Mouse (Mus musculus): ENCODE data around the gene Sypl2. TPM values are rescaled to one million over a fixed set of nuclear protein-coding genes. Genes with fewer than 3 reads are reported as not detected.

The Sypl2 gene
- polyA plus RNA-seq, 1 experiment from 2014 or later = 0.05 TPM

GRCm38 (mm10) chr3:108187111-108187795, 39.2 kb downstream of the Sypl2 start:
- WGBS = 48% methylated on average over 20 of the region's 20 CpGs
- Histone ChIP-seq H3K27ac (ENCODE audit: low read depth, low read length) (no peak overlapping the region), H3K36me3 (ENCODE audit: control insufficient read depth, insufficient read depth, low read length) (no peaks in the 10 kb centered on the region), H3K4me1 (replicated peaks; ENCODE audit: control insufficient read depth, insufficient read depth, low read length) (0 out of 2 replicates have a peak, but pooled peaks cover 3% of the 10 kb centered on the region), H3K9me3 (ENCODE audit: control insufficient read depth, low read length) (no peaks in the 10 kb centered on the region), H3K9ac (ENCODE audit: low read depth, low read length) (no peak overlapping the region), H3K4me3 (ENCODE audit: low read depth, low read length) (no peak overlapping the region), H3K4me2 (peak overlapping the region; percentile 94), H3K27me3 (replicated peaks; ENCODE audit: control insufficient read depth, insufficient read depth, low read length) (peaks cover 21% of the 10 kb centered on the region)
- DNase-seq (ENCODE audit: low spot score) = no peak
- ATAC-seq (replicated peaks; ENCODE audit: low FRiP score) = no peak

- ATAC-seq (replicated peaks; ENCODE audit: low FRiP score) = peak; percentile 62
- Histone ChIP-seq H3K4me2 (peak within 1 kb of the TSS; percentile 94), H3K4me1 (replicated peaks; ENCODE audit: control insufficient read depth, insufficient read depth, low read length) (0 out of 2 replicates have a peak, but pooled peaks cover 2% of the 10 kb centered on the region), H3K36me3 (ENCODE audit: control insufficient read depth, insufficient read depth, low read length) (no peaks in the 10 kb centered on the region), H3K27ac (ENCODE audit: low read depth, low read length) (no peak within 1 kb of the TSS), H3K9ac (ENCODE audit: low read depth, low read length) (peak within 1 kb of the TSS; percentile 55), H3K9me3 (ENCODE audit: control insufficient read depth, low read length) (no peaks in the 10 kb centered on the region), H3K27me3 (replicated peaks; ENCODE audit: control insufficient read depth, insufficient read depth, low read length) (peaks cover 21% of the 10 kb centered on the region), H3K4me3 (ENCODE audit: low read depth, low read length) (peak within 1 kb of the TSS; percentile 68)
- WGBS = 2% methylated on average over 69 of the region's 100 CpGs
- DNase-seq (ENCODE audit: low spot score) = peak; percentile 66
Observed at GRCm38 (mm10) chr3:108186098-108187047, 40.1 kb downstream of the Sypl2 start, which contains the start of gene Amigo1. Gene Amigo1 (plus strand): TSS chr3:108186335.

- Histone ChIP-seq H3K27me3 (replicated peaks; ENCODE audit: control insufficient read depth, insufficient read depth, low read length) (peaks cover 21% of the 10 kb centered on the region), H3K4me3 (ENCODE audit: low read depth, low read length) (peak overlapping the region; percentile 68), H3K9me3 (ENCODE audit: control insufficient read depth, low read length) (no peaks in the 10 kb centered on the region), H3K27ac (ENCODE audit: low read depth, low read length) (no peak overlapping the region), H3K9ac (ENCODE audit: low read depth, low read length) (peak overlapping the region; percentile 55; the same call in 1 of the 2 replicates), H3K36me3 (ENCODE audit: control insufficient read depth, insufficient read depth, low read length) (no peaks in the 10 kb centered on the region), H3K4me2 (peak overlapping the region; percentile 94), H3K4me1 (replicated peaks; ENCODE audit: control insufficient read depth, insufficient read depth, low read length) (no peaks in the 10 kb centered on the region)
- DNase-seq (ENCODE audit: low spot score) (no peak), ATAC-seq (replicated peaks; ENCODE audit: low FRiP score) (no peak)
- 3% methylated on average over 16 of the region's 16 CpGs for WGBS
Observed at GRCm38 (mm10) chr3:108185460-108186097, 40.9 kb downstream of the Sypl2 start.

GRCm38 (mm10) chr3:108184742-108185141, 41.7 kb downstream of the Sypl2 start:
- Histone ChIP-seq H3K9ac (ENCODE audit: low read depth, low read length) (no peak overlapping the region), H3K36me3 (ENCODE audit: control insufficient read depth, insufficient read depth, low read length) (no peaks in the 10 kb centered on the region), H3K4me3 (ENCODE audit: low read depth, low read length) (no peak overlapping the region), H3K4me1 (replicated peaks; ENCODE audit: control insufficient read depth, insufficient read depth, low read length) (no peaks in the 10 kb centered on the region), H3K27ac (ENCODE audit: low read depth, low read length) (no peak overlapping the region), H3K4me2 (no peak overlapping the region), H3K9me3 (ENCODE audit: control insufficient read depth, low read length) (no peaks in the 10 kb centered on the region), H3K27me3 (replicated peaks; ENCODE audit: control insufficient read depth, insufficient read depth, low read length) (peaks cover 21% of the 10 kb centered on the region)
- DNase-seq (ENCODE audit: low spot score) = no peak
- 68% methylated on average over 3 of the region's 3 CpGs for WGBS
- ATAC-seq (replicated peaks; ENCODE audit: low FRiP score) = no peak

GRCm38 (mm10) chr3:108180514-108180913, 45.9 kb downstream of the Sypl2 start:
- DNase-seq (ENCODE audit: low spot score) = no peak
- Histone ChIP-seq H3K9ac (ENCODE audit: low read depth, low read length) (no peak overlapping the region), H3K36me3 (ENCODE audit: control insufficient read depth, insufficient read depth, low read length) (no peaks in the 10 kb centered on the region), H3K27me3 (replicated peaks; ENCODE audit: control insufficient read depth, insufficient read depth, low read length) (peaks cover 6% of the 10 kb centered on the region; the same call in 1 of the 2 replicates), H3K4me1 (replicated peaks; ENCODE audit: control insufficient read depth, insufficient read depth, low read length) (no peaks in the 10 kb centered on the region), H3K9me3 (ENCODE audit: control insufficient read depth, low read length) (no peaks in the 10 kb centered on the region), H3K27ac (ENCODE audit: low read depth, low read length) (no peak overlapping the region), H3K4me3 (ENCODE audit: low read depth, low read length) (no peak overlapping the region), H3K4me2 (no peak overlapping the region)
- 35% methylated on average over 2 of the region's 2 CpGs for WGBS
- ATAC-seq (replicated peaks; ENCODE audit: low FRiP score) = no peak

GRCm38 (mm10) chr3:108178756-108179715, 47.4 kb downstream of the Sypl2 start:
- H3K27me3 ChIP-seq (replicated peaks; ENCODE audit: control insufficient read depth, insufficient read depth, low read length) = peaks cover 7% of the 10 kb centered on the region; the same call in 1 of the 2 replicates
- DNase-seq (ENCODE audit: low spot score) = no peak

GRCm38 (mm10) chr3:108174672-108175531, 51.5 kb downstream of the Sypl2 start:
- H3K9ac ChIP-seq (ENCODE audit: low read depth, low read length) = no peak overlapping the region
- no peaks in the 10 kb centered on the region for H3K36me3 ChIP-seq (ENCODE audit: control insufficient read depth, insufficient read depth, low read length)
- no peak; the same call in 1 of the 2 replicates for ATAC-seq (replicated peaks; ENCODE audit: low FRiP score)
- no peak for DNase-seq (ENCODE audit: low spot score)
- H3K9me3 ChIP-seq (ENCODE audit: control insufficient read depth, low read length) = no peaks in the 10 kb centered on the region
- no peak overlapping the region for H3K27ac ChIP-seq (ENCODE audit: low read depth, low read length)
- H3K27me3 ChIP-seq (replicated peaks; ENCODE audit: control insufficient read depth, insufficient read depth, low read length) = peaks cover 7% of the 10 kb centered on the region; the same call in 1 of the 2 replicates
- H3K4me3 ChIP-seq (ENCODE audit: low read depth, low read length) = no peak overlapping the region
- WGBS = 49% methylated on average over 14 of the region's 14 CpGs
- H3K4me2 ChIP-seq = no peak overlapping the region
- H3K4me1 ChIP-seq (replicated peaks; ENCODE audit: control insufficient read depth, insufficient read depth, low read length) = no peaks in the 10 kb centered on the region

More at GRCm38 (mm10) chr3:108178756-108179715, 47.4 kb downstream of the Sypl2 start:
- no peaks in the 10 kb centered on the region for H3K9me3 ChIP-seq (ENCODE audit: control insufficient read depth, low read length)
- 78% methylated on average over 7 of the region's 7 CpGs for WGBS
- H3K4me3 ChIP-seq (ENCODE audit: low read depth, low read length) = no peak overlapping the region
- no peak for ATAC-seq (replicated peaks; ENCODE audit: low FRiP score)
- no peak overlapping the region for H3K27ac ChIP-seq (ENCODE audit: low read depth, low read length)
- no peaks in the 10 kb centered on the region for H3K36me3 ChIP-seq (ENCODE audit: control insufficient read depth, insufficient read depth, low read length)
- no peak overlapping the region for H3K4me2 ChIP-seq
- no peaks in the 10 kb centered on the region for H3K4me1 ChIP-seq (replicated peaks; ENCODE audit: control insufficient read depth, insufficient read depth, low read length)
- H3K9ac ChIP-seq (ENCODE audit: low read depth, low read length) = no peak overlapping the region
